Mouse (Mus musculus): ENCODE data around the gene Gramd1c.

The Gramd1c gene

DNA sequence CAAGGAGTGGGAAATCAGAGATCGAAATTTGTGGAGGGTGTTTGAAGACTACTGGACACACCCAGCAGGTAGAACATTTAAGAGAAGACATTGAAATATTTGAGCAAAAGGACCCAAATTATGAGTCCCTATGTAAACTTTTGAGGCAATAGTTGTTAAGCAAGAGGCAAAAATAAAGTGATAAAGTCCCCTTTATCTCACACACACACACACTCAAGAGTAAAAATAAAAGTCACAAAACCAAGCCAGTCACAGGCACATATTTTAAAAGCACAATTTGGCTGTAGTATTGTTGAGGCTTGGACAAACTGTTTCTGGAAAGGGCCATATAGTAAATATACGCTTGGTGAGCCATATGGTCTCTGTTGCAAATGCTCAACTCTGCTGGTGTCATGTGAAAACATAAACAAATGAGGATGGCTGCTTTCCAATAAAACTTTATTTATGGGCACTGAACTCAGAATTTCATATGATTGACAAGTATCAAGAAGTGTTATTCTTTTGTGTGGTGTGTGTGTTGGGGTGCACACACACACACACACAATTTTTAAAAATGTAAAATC is 44.1 kb downstream of the Gramd1c start:
- in situ Hi-C loops (cut with MboI, MseI) = no loop called here

DNA sequence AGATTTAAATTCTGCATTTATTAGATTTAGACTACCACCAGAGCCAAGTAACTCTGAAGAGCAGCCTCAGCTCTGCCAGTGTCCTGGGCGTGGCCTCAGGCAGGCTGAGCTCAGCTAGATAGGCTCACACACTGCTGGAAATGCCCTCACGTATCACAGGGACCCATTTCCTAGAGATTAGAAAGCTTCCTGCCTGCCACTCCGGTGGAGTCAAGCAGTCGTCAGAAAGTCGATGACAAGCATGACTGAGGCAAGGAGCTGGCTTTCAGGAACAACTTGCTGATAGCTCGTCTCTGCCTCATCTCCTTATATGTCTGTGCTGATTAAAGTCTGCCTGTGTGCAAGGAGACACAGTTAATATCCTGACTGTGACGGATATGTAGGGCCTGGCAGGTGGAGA is 44.8 kb downstream of the Gramd1c start:
- in situ Hi-C loops (cut with MboI, MseI) = no loop called here

DNA sequence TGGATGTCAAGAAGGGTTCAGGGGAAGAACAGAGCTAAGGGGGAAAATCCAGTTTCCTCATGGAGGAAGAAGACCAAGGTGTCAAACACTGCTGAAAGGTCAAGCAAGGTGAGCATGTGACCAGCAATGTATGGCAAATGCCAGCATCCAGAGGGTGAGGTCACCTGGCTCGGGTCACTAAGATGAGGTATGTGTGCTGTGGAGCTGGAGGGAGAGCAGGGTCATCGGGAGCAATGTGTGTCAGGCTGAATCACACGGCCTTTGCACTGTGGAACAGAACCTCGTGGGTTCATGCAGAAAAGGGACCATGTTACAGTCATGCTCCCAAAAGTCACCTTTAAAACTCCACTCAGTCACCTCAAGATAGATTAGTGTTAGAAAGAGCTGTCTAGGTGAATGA is 45.4 kb downstream of the Gramd1c start:
- in situ Hi-C loops (cut with MboI, MseI) = no loop called here

DNA sequence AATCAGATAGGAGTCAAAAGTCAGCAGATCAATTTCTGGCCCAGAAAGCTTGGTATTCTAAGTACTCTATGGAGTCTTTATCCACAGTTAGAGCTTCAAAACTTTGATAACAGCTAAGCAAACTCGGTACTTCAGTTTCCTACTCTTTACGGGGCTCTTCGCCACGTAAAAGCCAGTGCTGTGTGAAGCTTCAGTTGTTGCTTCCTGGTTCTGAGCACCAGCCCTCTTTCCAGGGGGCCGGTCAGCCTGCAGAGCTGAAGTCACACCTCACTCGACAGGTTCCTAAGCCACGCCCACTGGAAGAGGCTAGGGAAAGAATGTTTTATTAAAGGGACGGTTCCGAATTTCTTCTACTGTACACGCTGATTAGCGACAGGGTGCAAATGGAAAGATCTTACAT is 47.0 kb downstream of the Gramd1c start:
- in situ Hi-C loops (cut with MboI, MseI) = no loop called here

DNA sequence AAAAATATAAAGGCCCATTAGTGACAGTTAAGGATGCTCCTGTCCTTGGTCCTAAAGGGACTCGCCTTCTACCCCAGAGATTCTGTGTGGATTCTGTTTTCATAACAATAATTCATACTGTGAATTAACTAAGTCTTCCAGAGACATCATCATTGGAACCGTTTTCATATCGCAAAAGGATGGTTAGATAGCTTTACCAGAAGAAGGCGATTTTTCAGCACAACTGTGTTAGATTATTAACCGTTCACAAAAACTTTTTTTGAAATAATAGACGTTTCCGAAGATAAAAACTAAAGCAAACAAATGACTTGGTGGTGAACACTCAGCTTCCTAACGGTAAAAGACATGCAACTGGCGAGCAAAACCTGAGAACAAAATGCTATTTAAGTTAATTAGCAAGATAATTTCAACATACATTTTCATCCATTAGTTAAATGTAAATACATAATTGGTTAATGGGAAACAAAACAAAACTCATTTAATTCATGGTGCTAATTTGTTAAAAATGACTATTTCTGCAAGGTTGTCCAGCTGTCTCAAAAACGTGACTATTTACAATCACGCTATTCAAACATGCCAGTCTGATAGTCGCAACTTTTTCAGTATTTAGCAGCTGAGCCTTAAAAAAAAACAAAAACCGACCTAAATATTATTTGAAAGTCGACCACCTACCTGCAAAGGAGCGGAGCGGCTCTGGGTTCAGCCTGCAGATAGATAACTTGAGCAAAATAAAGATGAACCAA is 47.6 kb downstream of the Gramd1c start:
- in situ Hi-C loops (cut with MboI, MseI) = no loop called here

DNA sequence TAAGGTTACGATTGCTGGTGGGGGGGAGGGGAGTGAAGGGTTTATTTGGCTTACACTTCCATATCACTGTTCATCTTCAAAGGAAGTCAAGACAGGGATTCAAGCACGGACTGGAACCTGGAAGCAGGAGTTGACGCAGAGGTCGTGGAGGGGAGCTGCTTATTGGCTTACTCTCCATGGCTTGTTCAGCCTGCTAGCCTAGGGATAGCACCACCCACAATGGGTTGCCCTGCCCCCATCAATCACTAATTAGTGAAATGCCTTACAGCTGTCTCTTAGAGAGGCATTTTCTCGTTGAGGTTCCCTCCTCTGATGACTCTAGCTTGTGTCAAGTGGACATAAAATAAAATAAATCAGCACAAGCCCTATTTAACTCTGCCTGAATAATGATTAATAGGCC is 52.1 kb downstream of the Gramd1c start:
- in situ Hi-C loops (cut with MboI, MseI) = no loop called here

DNA sequence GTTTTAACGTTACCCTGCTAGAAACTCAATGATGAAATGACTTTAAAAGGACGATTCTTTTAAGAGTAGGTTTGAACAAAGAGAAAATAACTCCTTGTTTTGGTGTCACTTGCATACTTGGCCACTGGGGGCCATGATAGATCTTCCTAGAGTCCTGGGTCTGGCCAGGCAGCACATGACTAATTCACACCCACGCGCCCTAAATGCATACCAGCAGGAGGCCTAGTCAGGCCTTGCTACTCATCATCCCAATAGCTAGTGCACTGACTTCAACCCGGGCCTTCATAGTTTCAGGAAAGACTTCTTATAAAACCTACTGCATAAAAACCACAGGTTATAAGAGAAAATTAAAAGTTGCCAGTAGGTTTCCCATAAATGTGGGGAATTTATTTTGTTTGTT is 61.1 kb downstream of the Gramd1c start:
- in situ Hi-C loops (cut with MboI, MseI) = no loop called here

DNA sequence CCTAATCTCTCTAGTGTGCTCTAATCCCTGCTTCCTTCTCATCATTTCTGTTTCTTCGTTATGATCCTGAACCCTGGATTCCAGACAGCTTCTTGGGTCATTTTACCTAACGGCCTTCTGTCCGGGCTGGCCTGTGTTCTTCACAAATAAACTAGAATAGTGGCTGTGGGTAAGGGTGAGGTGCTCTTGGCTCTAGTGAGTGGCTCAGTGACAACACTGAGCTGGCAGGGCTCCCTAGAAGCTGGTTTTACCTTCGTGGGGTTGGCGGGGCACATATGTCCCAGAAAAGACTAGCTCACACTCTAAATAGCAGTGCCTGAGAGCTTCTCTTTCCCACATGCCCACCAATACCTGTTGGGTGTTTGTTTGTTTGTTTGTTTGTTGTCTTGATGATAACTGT is 63.6 kb downstream of the Gramd1c start:
- in situ Hi-C loops (cut with MboI, MseI) = no loop called here

DNA sequence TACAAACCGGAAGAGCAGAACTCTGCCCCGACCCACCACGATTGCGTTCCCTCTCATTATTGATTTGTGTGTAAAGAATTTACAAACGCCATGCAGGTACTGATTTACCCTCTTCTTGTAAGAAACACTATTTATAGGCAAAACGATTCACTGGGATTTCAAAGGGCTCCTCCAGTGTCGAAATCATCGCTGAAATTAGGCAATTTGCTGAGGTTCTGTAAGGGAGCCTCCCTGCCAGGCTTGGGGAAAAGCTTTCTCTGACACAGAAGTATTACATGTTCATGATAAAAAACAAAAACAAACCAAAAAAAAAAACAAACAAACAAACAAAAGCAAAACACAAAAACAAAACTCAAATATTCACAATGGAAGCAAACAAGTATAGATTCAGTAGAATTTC is 64.0 kb downstream of the Gramd1c start:
- in situ Hi-C loops (cut with MboI, MseI) = no loop called here

DNA sequence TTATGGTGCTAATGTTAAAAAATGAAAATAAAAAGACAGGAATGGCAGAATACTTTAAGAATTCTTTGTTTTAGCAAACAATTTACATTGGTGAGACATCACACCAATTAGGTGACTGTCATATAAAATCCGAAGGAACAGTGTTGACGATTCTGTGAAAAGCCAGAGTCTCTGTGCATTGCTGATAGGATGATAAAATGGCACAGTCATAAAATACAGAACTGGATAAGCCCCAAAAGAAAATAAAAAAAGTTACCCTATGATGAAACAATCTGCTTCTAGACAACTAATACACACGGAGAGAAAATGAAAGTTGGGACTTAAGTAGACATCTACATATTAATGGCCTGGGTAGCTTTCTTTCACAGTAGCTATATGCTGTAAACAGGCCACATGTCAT is 68.5 kb downstream of the Gramd1c start:
- in situ Hi-C loops (cut with MboI, MseI) = no loop called here

DNA sequence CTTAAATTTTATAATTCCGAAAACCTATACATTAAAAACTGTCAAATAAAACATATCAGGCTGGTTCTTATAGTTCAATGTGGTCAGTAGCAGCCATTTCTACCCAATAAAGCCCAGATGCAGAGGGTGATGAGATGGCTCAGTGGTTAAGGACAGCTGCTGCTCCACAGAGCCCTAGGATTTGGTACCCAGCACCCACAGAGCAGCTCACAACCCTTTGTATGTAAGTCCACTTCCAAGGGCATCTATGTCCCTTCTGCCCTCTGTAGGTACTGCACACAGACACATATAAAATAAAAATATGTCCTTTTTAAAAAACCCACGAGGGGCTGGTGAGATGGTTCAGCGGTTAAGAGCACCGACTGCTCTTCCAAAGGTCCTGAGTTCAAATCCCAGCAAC is 76.8 kb downstream of the Gramd1c start:
- in situ Hi-C loops (cut with MboI, MseI) = no loop called here

DNA sequence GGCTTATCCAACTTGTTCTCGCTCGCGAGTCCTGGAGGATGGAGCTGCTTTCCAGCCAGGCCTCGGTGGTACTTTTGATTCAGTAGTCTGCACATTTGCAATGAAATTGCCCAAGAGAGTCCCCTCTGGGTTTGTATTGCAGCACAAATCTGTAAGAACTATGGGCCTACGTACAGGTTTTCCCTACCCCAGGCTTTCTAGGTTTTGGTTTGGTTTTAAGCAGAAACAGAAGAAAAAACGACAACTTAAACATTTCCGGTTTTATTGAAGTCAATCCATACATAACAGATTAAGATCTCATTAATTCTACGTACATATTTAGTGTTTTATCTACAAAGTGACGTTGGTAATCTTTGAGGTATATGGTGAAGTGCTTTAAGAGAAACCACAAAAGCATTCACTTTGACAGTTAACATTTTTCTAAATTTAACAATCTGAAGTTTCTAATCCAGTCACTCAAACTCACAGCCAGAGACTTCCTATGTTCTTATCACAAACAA is 83.0 kb downstream of the Gramd1c start:
- in situ Hi-C loops (cut with MboI, MseI) = no loop called here

DNA sequence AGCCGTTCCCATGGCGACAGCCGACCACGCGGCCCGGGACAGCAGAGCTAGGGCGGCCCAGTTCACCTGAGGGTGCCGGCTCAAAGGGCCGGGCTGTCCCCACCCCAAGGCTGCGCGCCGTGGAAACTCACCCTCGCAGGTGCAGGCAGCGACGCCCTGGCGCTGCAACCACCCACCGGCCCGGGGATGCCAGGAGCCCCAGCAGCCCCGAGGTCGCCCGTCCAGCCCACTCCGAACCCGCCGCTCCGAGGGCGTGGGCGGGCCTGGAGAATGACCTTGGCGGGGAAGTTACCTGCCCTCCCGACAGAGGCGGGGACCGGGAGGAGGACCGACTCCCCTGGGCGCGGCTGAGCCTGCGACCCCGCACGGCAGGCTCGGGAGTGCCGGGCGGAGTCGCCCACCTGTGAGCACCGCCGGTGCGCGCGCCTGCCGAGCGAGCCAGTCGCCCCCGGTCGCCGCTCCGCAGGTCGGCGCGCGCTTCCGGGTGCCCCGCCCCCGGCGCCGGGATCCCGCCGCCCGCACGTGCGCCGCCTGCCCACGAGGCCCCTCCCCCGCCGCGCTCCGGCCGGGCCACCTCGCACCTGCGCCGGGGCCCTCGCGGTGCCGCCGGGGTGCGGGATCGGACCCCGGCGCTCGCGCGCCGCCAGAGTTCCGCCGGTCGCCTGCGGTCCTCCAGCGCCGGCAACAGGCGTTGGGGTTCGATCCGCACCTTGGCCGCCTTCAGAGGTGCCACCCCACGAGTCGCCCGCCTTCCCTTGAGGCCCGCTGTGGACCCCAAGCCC is 83.6 kb downstream of the Gramd1c start, which contains the start of gene Zdhhc23:
Gene Zdhhc23 (minus strand): TSS at position 464 of the 782 bp plus-strand sequence.
- in situ Hi-C loops (cut with MboI, MseI) = no loop called here

DNA sequence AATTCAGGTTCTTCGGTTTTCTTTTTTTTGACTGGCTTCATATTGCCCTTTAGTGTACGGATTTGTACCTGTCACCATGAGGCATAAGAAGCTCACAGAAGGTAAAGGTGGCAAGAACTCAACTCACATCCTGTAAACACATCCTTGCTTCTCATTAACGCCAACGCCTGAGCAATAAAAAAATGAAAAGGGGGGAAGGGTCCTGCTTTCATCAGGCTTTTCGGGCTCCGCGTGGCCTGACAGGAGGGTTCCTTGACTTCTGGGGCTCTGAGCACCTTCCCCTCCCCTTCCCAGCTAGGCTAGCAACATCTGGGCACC is 84.2 kb downstream of the Gramd1c start:
- in situ Hi-C loops (cut with MboI, MseI) = no loop called here

DNA sequence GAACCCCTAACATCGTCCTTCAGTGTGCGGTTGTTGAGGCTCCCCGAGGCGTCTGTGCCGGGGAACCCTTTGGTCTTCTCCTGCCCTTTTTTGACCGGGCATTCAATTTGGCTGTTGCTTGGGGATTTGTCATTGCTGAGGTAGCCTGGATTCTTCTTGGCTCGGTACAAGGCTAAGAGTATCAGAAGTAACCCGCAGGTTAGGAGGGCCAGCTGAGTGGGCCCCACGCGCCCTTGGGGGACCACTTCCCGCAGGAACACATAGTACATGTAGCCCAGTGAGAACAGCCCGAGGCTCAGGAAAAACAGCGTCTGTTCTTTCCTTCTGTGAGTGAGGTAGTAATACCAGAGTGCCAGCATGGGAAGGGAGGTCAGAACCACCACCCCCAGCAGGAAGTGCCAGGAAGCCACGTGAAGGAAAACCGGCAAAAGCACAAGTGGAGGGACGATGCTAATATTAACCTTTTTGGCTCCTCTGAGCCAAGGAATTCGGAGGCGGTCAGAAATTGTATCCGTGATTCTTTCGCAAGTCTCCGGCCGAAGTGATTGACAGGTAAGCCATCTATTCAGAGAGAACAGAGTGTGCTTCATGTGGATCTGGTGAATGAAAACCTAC is 89.4 kb downstream of the Gramd1c start:
- in situ Hi-C loops (cut with MboI, MseI) = no loop called here

DNA sequence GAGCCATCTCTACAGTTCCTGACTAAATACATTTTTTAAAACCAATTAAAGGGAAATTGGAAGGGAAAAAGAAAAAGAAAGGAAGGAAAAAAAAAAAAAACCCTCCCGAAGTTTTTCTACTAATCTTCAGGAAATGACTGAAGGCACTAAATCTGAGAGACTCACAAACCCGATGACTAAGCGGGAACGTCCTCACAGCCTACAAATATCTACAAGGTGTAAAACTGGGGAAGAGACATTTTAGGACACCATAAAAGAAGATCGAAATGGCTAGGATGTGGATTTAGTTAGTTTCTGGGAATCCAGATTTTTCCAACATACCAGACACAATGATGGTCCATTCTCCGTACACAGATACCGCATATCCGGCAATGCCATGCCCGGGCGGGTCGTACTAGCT is 90.0 kb downstream of the Gramd1c start:
- in situ Hi-C loops (cut with MboI, MseI) = no loop called here

DNA sequence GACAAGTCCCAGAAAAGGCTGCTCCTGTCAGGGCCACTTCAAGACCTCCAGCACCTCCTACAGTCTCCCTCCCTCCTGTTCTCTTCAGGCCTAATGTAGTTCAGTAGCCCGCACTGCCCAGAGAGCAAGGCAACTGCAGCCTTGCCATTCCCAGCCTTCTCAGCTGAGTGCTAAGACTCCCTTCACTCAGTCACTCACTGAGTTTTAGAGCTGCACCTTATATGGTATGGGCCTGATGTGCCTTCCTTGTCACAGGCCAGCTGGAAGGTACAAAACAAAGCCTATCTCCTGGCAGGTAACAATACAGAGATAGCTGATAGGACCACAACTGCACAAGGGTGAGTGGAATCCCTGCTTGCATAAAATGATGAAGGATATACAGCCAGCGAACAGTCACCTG is 90.8 kb downstream of the Gramd1c start:
- in situ Hi-C loops (cut with MboI, MseI) = no loop called here

DNA sequence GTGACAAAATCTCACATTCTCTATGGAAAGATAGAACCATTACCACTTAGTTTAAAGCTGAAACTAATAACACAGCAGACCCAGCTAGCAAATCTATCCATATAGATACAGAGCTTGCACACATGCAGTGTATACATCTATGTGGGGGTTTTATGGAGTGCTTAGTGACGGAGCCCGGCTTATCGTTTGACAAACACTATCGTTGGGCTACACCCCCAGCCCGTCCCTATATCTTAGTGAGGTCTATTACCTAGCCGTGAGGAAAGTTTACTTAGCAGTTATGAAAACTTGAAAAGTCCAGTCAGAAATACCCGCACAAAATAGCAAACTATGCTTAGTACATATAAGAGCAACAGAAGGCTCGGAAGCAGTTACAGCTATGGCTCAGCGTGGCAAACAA is 91.4 kb downstream of the Gramd1c start:
- in situ Hi-C loops (cut with MboI, MseI) = no loop called here

DNA sequence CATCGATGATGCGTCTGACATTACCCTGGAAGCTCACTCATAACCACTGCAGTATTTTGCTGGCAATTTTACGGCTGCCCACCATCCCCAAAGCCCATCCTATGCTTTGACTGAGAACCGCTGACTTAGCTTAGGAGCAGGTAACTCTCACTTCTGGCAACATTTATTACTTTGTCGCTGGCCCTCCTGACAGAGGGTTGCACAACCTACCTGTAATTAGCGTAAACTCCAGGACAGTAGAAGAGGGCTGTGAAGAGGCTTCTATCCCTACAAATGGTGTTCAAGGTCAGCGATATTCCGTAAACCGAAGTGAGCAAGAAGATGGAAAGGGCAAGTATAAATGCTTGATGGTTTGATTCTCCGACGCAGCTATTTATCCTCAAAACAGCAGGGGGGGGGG is 92.0 kb downstream of the Gramd1c start:
- in situ Hi-C loops (cut with MboI, MseI) = no loop called here

DNA sequence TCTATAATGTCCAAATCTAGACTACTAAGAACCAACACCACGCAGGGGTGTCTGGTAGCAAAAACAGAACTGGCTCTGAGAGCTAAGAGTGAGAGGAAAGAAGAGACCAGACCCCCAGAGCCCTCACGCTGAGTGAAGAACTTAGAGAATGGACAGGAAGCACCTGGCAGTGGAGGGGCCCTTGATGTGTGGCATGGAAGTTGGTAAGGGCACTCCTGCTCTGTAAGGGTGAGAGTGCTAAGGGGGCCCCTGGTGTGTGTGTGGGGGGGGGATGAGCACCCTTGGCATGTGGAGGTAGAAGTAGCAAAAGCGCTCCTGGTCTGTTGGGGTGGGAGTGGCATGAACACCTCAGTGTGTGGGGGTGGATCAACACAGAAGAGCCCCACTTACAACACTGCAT is 92.7 kb downstream of the Gramd1c start:
- in situ Hi-C loops (cut with MboI, MseI) = no loop called here

DNA sequence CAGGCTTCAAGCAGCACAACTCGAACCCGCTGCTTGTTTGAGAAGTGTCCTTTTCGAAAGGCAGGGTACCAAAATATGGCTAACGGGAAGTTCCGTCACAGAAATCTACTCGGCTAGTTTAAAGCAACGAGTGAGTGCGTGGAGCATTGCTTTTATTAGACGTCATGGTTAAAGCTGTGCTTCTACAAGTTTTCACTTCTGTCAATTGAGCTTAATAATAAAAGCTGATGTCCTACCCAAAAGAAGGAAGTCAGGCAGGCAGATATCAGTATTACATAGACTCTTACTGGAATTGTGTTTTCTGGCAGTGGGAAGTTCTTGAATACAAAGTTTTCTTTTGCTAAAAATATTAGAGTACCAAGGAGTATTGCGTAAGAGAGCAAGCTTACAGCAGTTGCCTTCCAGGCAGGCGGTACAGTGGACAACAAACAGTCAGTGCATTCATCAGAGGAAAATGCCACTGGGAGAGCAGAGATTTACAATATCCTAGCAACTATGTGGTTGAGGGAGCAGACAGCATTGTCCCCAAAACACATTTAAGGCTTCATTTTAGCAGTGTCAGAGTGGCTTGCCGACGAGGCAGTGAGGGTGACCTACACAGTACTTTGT is 97.3 kb downstream of the Gramd1c start:
- in situ Hi-C loops (cut with MboI, MseI) = no loop called here

DNA sequence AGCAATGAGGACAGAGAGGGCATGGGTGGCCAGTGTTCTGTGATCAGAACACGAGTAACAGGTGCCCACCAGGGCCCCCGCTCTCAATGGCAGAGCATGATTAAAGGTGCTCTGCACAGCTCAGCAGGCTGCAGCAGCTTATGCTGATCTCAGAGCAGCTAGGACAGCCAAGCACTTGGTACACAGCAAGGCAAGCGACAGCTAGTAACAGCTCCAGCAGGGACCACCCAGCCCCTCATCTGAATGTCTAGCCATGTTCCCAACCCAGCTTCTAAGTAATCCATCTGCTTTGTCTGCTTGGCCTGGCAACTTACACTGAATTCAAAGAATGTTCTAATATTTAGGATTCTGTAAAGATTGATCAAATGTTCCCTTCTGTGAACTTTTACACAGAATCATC is 99.4 kb downstream of the Gramd1c start:
- in situ Hi-C loops (cut with MboI, MseI) = no loop called here

Data from regulatory T cell (primary cell).